Mouse (Mus musculus): ENCODE data around the gene Tmem253. TPM values are rescaled to one million over a fixed set of nuclear protein-coding genes. Genes with fewer than 3 reads are reported as not detected.

Gene Tmem253
- polyA plus RNA-seq, 1 experiment from 2014 or later, result 12.8 TPM

GRCm38 (mm10) chr14:52059982-52060381, 44.5 kb downstream of the Tmem253 start:
- no peaks in the 10 kb centered on the region for H3K4me1 ChIP-seq (ENCODE audit: control insufficient read depth, insufficient read depth, low read length)
- H3K36me3 ChIP-seq (ENCODE audit: control insufficient read depth, insufficient read depth, low read length), result no peaks in the 10 kb centered on the region
- no peaks in the 10 kb centered on the region for H3K27me3 ChIP-seq (ENCODE audit: control insufficient read depth, insufficient read depth, low read length)
- ATAC-seq (ENCODE audit: insufficient read depth, low FRiP score), result no peak
- 61% methylated on average over 4 of the region's 4 CpGs for WGBS
- no peak overlapping the region for H3K9ac ChIP-seq (ENCODE audit: low read length)
- no peak overlapping the region for H3K4me3 ChIP-seq (replicated peaks; ENCODE audit: low read length)
- no peaks in the 10 kb centered on the region for H3K9me3 ChIP-seq (replicated peaks; ENCODE audit: control insufficient read depth, low read length)
- H3K27ac ChIP-seq (ENCODE audit: low read length), result no peak overlapping the region
- H3K4me2 ChIP-seq (ENCODE audit: low read depth, low read length), result no peak overlapping the region

- Histone ChIP-seq H3K27me3 (ENCODE audit: control insufficient read depth, insufficient read depth, low read length) (no peaks in the 10 kb centered on the region), H3K9me3 (replicated peaks; ENCODE audit: control insufficient read depth, low read length) (no peaks in the 10 kb centered on the region), H3K27ac (ENCODE audit: low read length) (no peak overlapping the region), H3K4me2 (ENCODE audit: low read depth, low read length) (no peak overlapping the region), H3K9ac (ENCODE audit: low read length) (no peak overlapping the region), H3K4me3 (replicated peaks; ENCODE audit: low read length) (no peak overlapping the region), H3K36me3 (ENCODE audit: control insufficient read depth, insufficient read depth, low read length) (no peaks in the 10 kb centered on the region), H3K4me1 (ENCODE audit: control insufficient read depth, insufficient read depth, low read length) (no peaks in the 10 kb centered on the region)
- 96% methylated on average over 1 of the region's 1 CpGs for WGBS
- no peak for ATAC-seq (ENCODE audit: insufficient read depth, low FRiP score)
These were observed 45.3 kb downstream of the Tmem253 start for GRCm38 (mm10) chr14:52060800-52061199.

GRCm38 (mm10) chr14:52061798-52062197, 46.3 kb downstream of the Tmem253 start:
- H3K4me2 ChIP-seq (ENCODE audit: low read depth, low read length), result no peak overlapping the region
- no peaks in the 10 kb centered on the region for H3K36me3 ChIP-seq (ENCODE audit: control insufficient read depth, insufficient read depth, low read length)
- no peak overlapping the region for H3K27ac ChIP-seq (ENCODE audit: low read length)
- H3K9me3 ChIP-seq (replicated peaks; ENCODE audit: control insufficient read depth, low read length), result no peaks in the 10 kb centered on the region
- ATAC-seq (ENCODE audit: insufficient read depth, low FRiP score), result no peak
- no peak overlapping the region for H3K9ac ChIP-seq (ENCODE audit: low read length)
- H3K27me3 ChIP-seq (ENCODE audit: control insufficient read depth, insufficient read depth, low read length), result no peaks in the 10 kb centered on the region
- no peak overlapping the region for H3K4me3 ChIP-seq (replicated peaks; ENCODE audit: low read length)
- no peaks in the 10 kb centered on the region for H3K4me1 ChIP-seq (ENCODE audit: control insufficient read depth, insufficient read depth, low read length)
- WGBS, result 80% methylated on average over 8 of the region's 8 CpGs

- no peak overlapping the region for H3K27ac ChIP-seq (ENCODE audit: low read length)
- no peak overlapping the region for H3K4me3 ChIP-seq (replicated peaks; ENCODE audit: low read length)
- no peaks in the 10 kb centered on the region for H3K4me1 ChIP-seq (ENCODE audit: control insufficient read depth, insufficient read depth, low read length)
- ATAC-seq (ENCODE audit: insufficient read depth, low FRiP score), result no peak
- no peaks in the 10 kb centered on the region for H3K9me3 ChIP-seq (replicated peaks; ENCODE audit: control insufficient read depth, low read length)
- no peak overlapping the region for H3K9ac ChIP-seq (ENCODE audit: low read length)
- H3K27me3 ChIP-seq (ENCODE audit: control insufficient read depth, insufficient read depth, low read length), result no peaks in the 10 kb centered on the region
- H3K36me3 ChIP-seq (ENCODE audit: control insufficient read depth, insufficient read depth, low read length), result no peaks in the 10 kb centered on the region
- 56% methylated on average over 4 of the region's 4 CpGs for WGBS
- no peak overlapping the region for H3K4me2 ChIP-seq (ENCODE audit: low read depth, low read length)
These were observed 50.7 kb downstream of the Tmem253 start for GRCm38 (mm10) chr14:52066135-52066534.

Other genes starting within 250 kb of the Tmem253 start
- gene Ang4, start 242.1 kb upstream of the Tmem253 start, polyA plus RNA-seq (2015; fragmentation: Nextera tagmentation; extraction: Ambion mirVana), result 0.66 TPM in 1 of 2 replicates, not detected in the other
- not detected in 2 replicates for gene AY358078, start 215.6 kb upstream of the Tmem253 start, polyA plus RNA-seq (2015; fragmentation: Nextera tagmentation; extraction: Ambion mirVana)
- gene Ear6, start 162.0 kb upstream of the Tmem253 start, polyA plus RNA-seq (2015; fragmentation: Nextera tagmentation; extraction: Ambion mirVana), result 0.19 and 0.79 TPM in 2 replicates
- gene Mettl17, start 130.8 kb upstream of the Tmem253 start, polyA plus RNA-seq (2015; fragmentation: Nextera tagmentation; extraction: Ambion mirVana), result 49.7 and 57.7 TPM in 2 replicates
- 0.89 and 0.98 TPM in 2 replicates for gene Slc39a2, start 122.8 kb upstream of the Tmem253 start, polyA plus RNA-seq (2015; fragmentation: Nextera tagmentation; extraction: Ambion mirVana)
- 125 and 143 TPM in 2 replicates for gene Ndrg2, start 101.5 kb upstream of the Tmem253 start, polyA plus RNA-seq (2015; fragmentation: Nextera tagmentation; extraction: Ambion mirVana)
- not detected in 2 replicates for gene Tppp2, start 97.2 kb upstream of the Tmem253 start, polyA plus RNA-seq (2015; fragmentation: Nextera tagmentation; extraction: Ambion mirVana)
- gene Rnase13, start 92.9 kb upstream of the Tmem253 start, polyA plus RNA-seq (2015; fragmentation: Nextera tagmentation; extraction: Ambion mirVana), result not detected in 2 replicates
- 81.9 and 92.6 TPM in 2 replicates for gene Arhgef40, start 30.9 kb upstream of the Tmem253 start, polyA plus RNA-seq (2015; fragmentation: Nextera tagmentation; extraction: Ambion mirVana)
- gene Zfp219, start 5.1 kb downstream of the Tmem253 start, polyA plus RNA-seq (2015; fragmentation: Nextera tagmentation; extraction: Ambion mirVana), result 23.1 and 24.4 TPM in 2 replicates
- gene Olfr221, start 26.8 kb downstream of the Tmem253 start, polyA plus RNA-seq (2015; fragmentation: Nextera tagmentation; extraction: Ambion mirVana), result not detected in 2 replicates
- 504 and 528 TPM in 2 replicates for gene Hnrnpc, start 88.4 kb downstream of the Tmem253 start, polyA plus RNA-seq (2015; fragmentation: Nextera tagmentation; extraction: Ambion mirVana)
- 50.0 and 51.5 TPM in 2 replicates for gene Rpgrip1, start 95.0 kb downstream of the Tmem253 start, polyA plus RNA-seq (2015; fragmentation: Nextera tagmentation; extraction: Ambion mirVana)
- 39.8 and 40.7 TPM in 2 replicates for gene Supt16, start 181.8 kb downstream of the Tmem253 start, polyA plus RNA-seq (2015; fragmentation: Nextera tagmentation; extraction: Ambion mirVana)
- gene Chd8, start 242.1 kb downstream of the Tmem253 start, polyA plus RNA-seq (2015; fragmentation: Nextera tagmentation; extraction: Ambion mirVana), result 27.9 and 31.8 TPM in 2 replicates

All from stomach, embryonic 16.5 days (tissue).